Mouse (Mus musculus) E14TG2a.4 (cell line): Measurements from ENCODE around the gene Ska3.

ENCODE experiments used
- CTCF ChIP-seq: conservative IDR thresholded peaks from 2 replicates; pipeline ENCODE4 v1.5.1; 2014; ENCODE audit warnings: low read length
- NANOG ChIP-seq: IDR thresholded peaks from 2 replicates; pipeline ENCODE4 v1.6.1; 2014; ENCODE audit warnings: borderline replicate concordance, low read length, mixed read lengths
- POU5F1 ChIP-seq: IDR thresholded peaks from 2 replicates; pipeline ENCODE4 v1.6.1; 2014; ENCODE audit warnings: low read length, borderline replicate concordance

DNA sequence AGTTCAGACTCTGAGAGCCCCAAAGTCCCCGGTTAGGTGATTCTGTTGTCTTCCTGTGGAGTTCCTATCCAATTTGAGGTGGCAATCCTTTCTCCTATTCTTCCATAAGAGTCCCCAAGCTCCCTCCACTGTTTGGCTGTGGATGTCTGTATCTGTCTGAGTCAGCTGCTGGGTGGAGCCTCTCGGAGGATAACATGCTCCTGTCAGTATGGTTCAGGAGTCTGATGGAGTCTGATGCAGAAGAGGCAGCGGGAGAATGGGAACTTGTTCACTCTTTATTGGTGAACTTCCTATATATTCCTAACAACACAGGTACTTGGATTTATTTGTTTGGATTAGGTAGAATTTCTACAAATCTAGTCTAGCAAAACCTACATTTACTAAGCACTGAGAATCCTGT is 18.6 kb upstream of the Ska3 start:
- TF ChIP-seq CTCF, result no peak
- no peak for TF ChIP-seq POU5F1
- TF ChIP-seq NANOG, result no peak
